Mouse (Mus musculus) forebrain, embryonic 11.5 days (tissue): Measurements from ENCODE around the gene Gpr142. TPM values are rescaled to one million over a fixed set of nuclear protein-coding genes. Genes with fewer than 3 reads are reported as not detected.
A peak's percentile ranks its signal among the peaks of the same experiment; 100 is the strongest.

Source experiments
- ATAC-seq: fragments of 200-750 bp; cut with Nextera tagmentation; replicated peaks from 2 replicates; pipeline ENCODE4 v1.8.0; 2017; ENCODE audit warnings: moderate TSS enrichment; ENCODE audit not compliant: low FRiP score
- DNase-seq: peaks from one replicate; pipeline ENCODE4 v3.0.0-alpha.2; 2017; ENCODE audit warnings: low spot score
- H3K27ac ChIP-seq: fragments of 300-500 bp; sonication (generic); 2 replicates; pipeline ENCODE4 v1.5.1; 2014; ENCODE audit warnings: low read depth, low read length
- H3K27me3 ChIP-seq: fragments of 300-500 bp; sonication (generic); 2 replicates; pipeline ENCODE4 v1.6.1; 2014; ENCODE audit warnings: mild to moderate bottlenecking, low read length, mixed read lengths; ENCODE audit not compliant: control insufficient read depth, insufficient read depth
- H3K36me3 ChIP-seq: fragments of 300-500 bp; sonication (generic); 2 replicates; pipeline ENCODE4 v1.6.1; 2014; ENCODE audit warnings: mild to moderate bottlenecking, low read length, moderate library complexity, mixed read lengths; ENCODE audit not compliant: control insufficient read depth, insufficient read depth
- H3K4me1 ChIP-seq: fragments of 300-500 bp; sonication (generic); replicated peaks from 2 replicates; pipeline ENCODE4 v1.6.1; 2014; ENCODE audit warnings: low read length, mixed read lengths; ENCODE audit not compliant: control insufficient read depth, insufficient read depth
- H3K4me2 ChIP-seq: fragments of 300-500 bp; sonication (generic); 2 replicates; pipeline ENCODE4 v1.6.1; 2014; ENCODE audit warnings: low read depth, mild to moderate bottlenecking, low read length, moderate library complexity, mixed read lengths; ENCODE audit not compliant: severe bottlenecking
- H3K4me3 ChIP-seq: fragments of 300-500 bp; sonication (generic); 2 replicates; pipeline ENCODE4 v1.5.1; 2014; ENCODE audit warnings: low read depth, low read length
- H3K9ac ChIP-seq: fragments of 300-500 bp; sonication (generic); 2 replicates; pipeline ENCODE4 v1.6.1; 2014; ENCODE audit warnings: low read length
- H3K9me3 ChIP-seq: fragments of 300-500 bp; sonication (generic); 2 replicates; pipeline ENCODE4 v1.6.1; 2016; ENCODE audit warnings: low read length, mixed read lengths; ENCODE audit not compliant: control insufficient read depth
- WGBS: fragments of 180-500 bp; shearing (Covaris S2); extraction: QIAGEN DNeasy Blood & Tissue Kit; methylation state at CpG from one replicate; pipeline ENCODE4 v1.1.7; 2014; 5-methylcytosine and 5-hydroxymethylcytosine counted together
- polyA plus RNA-seq: library from polyadenylated mRNA; unstranded; fragments of >200 nt; fragmentation: Nextera tagmentation; extraction: Ambion mirVana; gene quantifications from 2 replicates; pipeline ENCODE4 v1.2.1, GENCODE M21; 2014

The Gpr142 gene
- polyA plus RNA-seq, 1 experiment from 2014 or later = not detected

GRCm38 (mm10) chr11:114851269-114851607 lies 52.5 kb downstream of the Gpr142 start:
- H3K9me3 ChIP-seq = no peaks in the 10 kb centered on the region
- H3K4me3 ChIP-seq = peak overlapping the region; percentile 53
- H3K4me1 ChIP-seq = peaks cover 6% of the 10 kb centered on the region; the same call in 1 of the 2 replicates
- no peak; the same call in 1 of the 2 replicates for ATAC-seq
- peaks cover 45% of the 10 kb centered on the region for H3K27me3 ChIP-seq
- H3K27ac ChIP-seq = no peak overlapping the region
- under 1% methylated on average over 27 of the region's 27 CpGs for whole genome bisulfite sequencing
- no peaks in the 10 kb centered on the region for H3K36me3 ChIP-seq
- H3K9ac ChIP-seq = peak overlapping the region; percentile 50
- H3K4me2 ChIP-seq = peak overlapping the region; percentile 95
- no peak for DNase-seq

- peak overlapping the region; percentile 53 for H3K4me3 ChIP-seq
- H3K27me3 ChIP-seq = peaks cover 45% of the 10 kb centered on the region
- DNase-seq = peak; percentile 76
- H3K4me1 ChIP-seq = peaks cover 6% of the 10 kb centered on the region; the same call in 1 of the 2 replicates
- no peaks in the 10 kb centered on the region for H3K36me3 ChIP-seq
- H3K9ac ChIP-seq = peak overlapping the region; percentile 50
- no peaks in the 10 kb centered on the region for H3K9me3 ChIP-seq
- no peak overlapping the region for H3K27ac ChIP-seq
- peak overlapping the region; percentile 95 for H3K4me2 ChIP-seq
- WGBS = under 1% methylated on average over 64 of the region's 65 CpGs
- peak; percentile 60 for ATAC-seq
Observed at GRCm38 (mm10) chr11:114851608-114852310, 53.0 kb downstream of the Gpr142 start.

- Histone ChIP-seq H3K4me2 (peak overlapping the region; percentile 95), H3K9ac (peak overlapping the region; percentile 50), H3K4me1 (peaks cover 6% of the 10 kb centered on the region; the same call in 1 of the 2 replicates), H3K9me3 (no peaks in the 10 kb centered on the region), H3K4me3 (peak overlapping the region; percentile 53), H3K36me3 (no peaks in the 10 kb centered on the region), H3K27ac (0 out of 2 replicates have a peak overlapping the region, but pooled peaks have one; percentile 5), H3K27me3 (peaks cover 45% of the 10 kb centered on the region)
- WGBS = under 1% methylated on average over 40 of the region's 40 CpGs
- DNase-seq = peak; percentile 69
- ATAC-seq = no peak; the same call in 1 of the 2 replicates
Observed at GRCm38 (mm10) chr11:114852311-114853173, 53.8 kb downstream of the Gpr142 start.

GRCm38 (mm10) chr11:114853174-114853838 lies 54.6 kb downstream of the Gpr142 start:
- ATAC-seq (no peak), DNase-seq (no peak)
- Histone ChIP-seq H3K36me3 (no peaks in the 10 kb centered on the region), H3K9ac (no peak overlapping the region), H3K9me3 (no peaks in the 10 kb centered on the region), H3K4me3 (peak overlapping the region; percentile 53), H3K4me2 (peak overlapping the region; percentile 95; the same call in 1 of the 2 replicates), H3K27me3 (peaks cover 45% of the 10 kb centered on the region), H3K27ac (no peak overlapping the region), H3K4me1 (peaks cover 6% of the 10 kb centered on the region; the same call in 1 of the 2 replicates)
- 14% methylated on average over 7 of the region's 7 CpGs for WGBS

- peaks cover 6% of the 10 kb centered on the region; the same call in 1 of the 2 replicates for H3K4me1 ChIP-seq
- H3K27ac ChIP-seq = no peak overlapping the region
- peaks cover 38% of the 10 kb centered on the region for H3K27me3 ChIP-seq
- no peak for DNase-seq
- 74% methylated on average over 6 of the region's 6 CpGs for WGBS
- no peak overlapping the region for H3K9ac ChIP-seq
- no peak overlapping the region for H3K4me2 ChIP-seq
- no peaks in the 10 kb centered on the region for H3K9me3 ChIP-seq
- H3K4me3 ChIP-seq = no peak overlapping the region
- ATAC-seq = no peak
- no peaks in the 10 kb centered on the region for H3K36me3 ChIP-seq
Observed at GRCm38 (mm10) chr11:114854581-114854980, 55.9 kb downstream of the Gpr142 start.

- H3K27ac ChIP-seq = no peak overlapping the region
- ATAC-seq (no peak), DNase-seq (no peak)
- no peaks in the 10 kb centered on the region for H3K9me3 ChIP-seq
- no peaks in the 10 kb centered on the region for H3K36me3 ChIP-seq
- 95% methylated on average over 5 of the region's 5 CpGs for WGBS
- no peak overlapping the region for H3K4me3 ChIP-seq
- H3K4me2 ChIP-seq = no peak overlapping the region
- peaks cover 6% of the 10 kb centered on the region; the same call in 1 of the 2 replicates for H3K4me1 ChIP-seq
- H3K9ac ChIP-seq = no peak overlapping the region
- H3K27me3 ChIP-seq = peaks cover 24% of the 10 kb centered on the region
Observed at GRCm38 (mm10) chr11:114856125-114856524, 57.4 kb downstream of the Gpr142 start.

Other genes with a start within 250 kb of the Gpr142 start
- gene Rpl38, start 130.4 kb upstream of the Gpr142 start, polyA plus RNA-seq = 852 and 943 TPM in 2 replicates
- 10.5 and 11.7 TPM in 2 replicates for gene Ttyh2, start 123.5 kb upstream of the Gpr142 start, polyA plus RNA-seq
- 0.96 and 1.1 TPM in 2 replicates for gene Dnaic2, start 71.5 kb upstream of the Gpr142 start, polyA plus RNA-seq
- 0.83 and 1.2 TPM in 2 replicates for gene Kif19a, start 33.5 kb upstream of the Gpr142 start, polyA plus RNA-seq
- gene Btbd17, start 3.0 kb upstream of the Gpr142 start, polyA plus RNA-seq = 42.2 and 47.3 TPM in 2 replicates
- gene Gprc5c, start 52.2 kb downstream of the Gpr142 start, polyA plus RNA-seq = 14.1 and 14.4 TPM in 2 replicates
- gene Cd300a, start 91.1 kb downstream of the Gpr142 start, polyA plus RNA-seq = 0.35 and 0.64 TPM in 2 replicates
- gene Cd300lb, start 135.5 kb downstream of the Gpr142 start, polyA plus RNA-seq = 0.15 TPM in 1 of 2 replicates, not detected in the other
- gene Cd300c, start 170.2 kb downstream of the Gpr142 start, polyA plus RNA-seq = not detected in 2 replicates
- gene Cd300ld, start 191.0 kb downstream of the Gpr142 start, polyA plus RNA-seq = not detected in 2 replicates
- gene Cd300c2, start 203.0 kb downstream of the Gpr142 start, polyA plus RNA-seq = 0.65 and 0.77 TPM in 2 replicates
- not detected in 2 replicates for gene Cd300ld2, start 217.3 kb downstream of the Gpr142 start, polyA plus RNA-seq
- not detected in 2 replicates for gene Cd300ld4, start 228.1 kb downstream of the Gpr142 start, polyA plus RNA-seq
- not detected in 2 replicates for gene Cd300ld5, start 238.8 kb downstream of the Gpr142 start, polyA plus RNA-seq
- not detected in 2 replicates for gene Cd300ld3, start 249.5 kb downstream of the Gpr142 start, polyA plus RNA-seq